Mouse (Mus musculus) monocyte, adult 5-6 weeks (primary cell): ENCODE measurements around the gene Gsap. TPM values are rescaled to one million over a fixed set of nuclear protein-coding genes. Genes with fewer than 3 reads are reported as not detected.

Experiments
- ATAC-seq: fragments of 153-309, 156-312 bp; replicated peaks from 2 replicates; pipeline ENCODE4 v1.8.0; 2017; ENCODE audit warnings: mild to moderate bottlenecking; ENCODE audit not compliant: low TSS enrichment, insufficient number of reproducible peaks, severe bottlenecking, poor library complexity, low FRiP score
- total RNA-seq: library from RNA; stranded (forward); fragments of 200-1000, 200-491, 200-594 nt; gene quantifications from 3 replicates; pipeline ENCODE4 v1.2.3, GENCODE M21; 2017

Gene Gsap
- total RNA-seq: 194 to 271 TPM (median 196 TPM) in 3 replicates

GRCm38 (mm10) chr5:21185764-21186685, at the start of gene Gsap:
TSS of gene Gsap (plus strand) at chr5:21186255.
- peak; percentile 71 for ATAC-seq

GRCm38 (mm10) chr5:21136575-21136974, 49.5 kb upstream of the Gsap start:
- peak; percentile 48; the same call in 1 of the 2 replicates for ATAC-seq

- no peak for ATAC-seq
Observed at GRCm38 (mm10) chr5:21139505-21139904, 46.5 kb upstream of the Gsap start.

GRCm38 (mm10) chr5:21141133-21141551, 44.9 kb upstream of the Gsap start:
- ATAC-seq: peak; percentile 87

GRCm38 (mm10) chr5:21141626-21142025, 44.4 kb upstream of the Gsap start:
- ATAC-seq: no peak

- ATAC-seq: no peak
Observed at GRCm38 (mm10) chr5:21143032-21143431, 43.0 kb upstream of the Gsap start.

GRCm38 (mm10) chr5:21144506-21145169, 41.4 kb upstream of the Gsap start:
- no peak for ATAC-seq

- no peak for ATAC-seq
Observed at GRCm38 (mm10) chr5:21148358-21148757, 37.7 kb upstream of the Gsap start.

- no peak for ATAC-seq
Observed at GRCm38 (mm10) chr5:21153672-21154071, 32.4 kb upstream of the Gsap start.

- no peak for ATAC-seq
Observed at GRCm38 (mm10) chr5:21156770-21157169, 29.3 kb upstream of the Gsap start.

GRCm38 (mm10) chr5:21159536-21159935, 26.5 kb upstream of the Gsap start:
- no peak for ATAC-seq

GRCm38 (mm10) chr5:21160781-21161180, 25.3 kb upstream of the Gsap start:
- no peak for ATAC-seq

GRCm38 (mm10) chr5:21163421-21163820, 22.6 kb upstream of the Gsap start:
- ATAC-seq: no peak

GRCm38 (mm10) chr5:21168689-21169345, 17.2 kb upstream of the Gsap start:
- no peak for ATAC-seq

GRCm38 (mm10) chr5:21169346-21169745, 16.7 kb upstream of the Gsap start:
- ATAC-seq: no peak

- ATAC-seq: no peak
Observed at GRCm38 (mm10) chr5:21169877-21170276, 16.2 kb upstream of the Gsap start.

GRCm38 (mm10) chr5:21170440-21170839, 15.6 kb upstream of the Gsap start:
- ATAC-seq: no peak

- ATAC-seq: no peak
Observed at GRCm38 (mm10) chr5:21170898-21171297, 15.2 kb upstream of the Gsap start.

- ATAC-seq: no peak
Observed at GRCm38 (mm10) chr5:21171336-21171735, 14.7 kb upstream of the Gsap start.
